Mouse (Mus musculus) inflammation-experienced regulatory T-cells, adult 16 weeks (primary cell): ENCODE results near the gene Sbp. TPM values are rescaled to one million over a fixed set of nuclear protein-coding genes. Genes with fewer than 3 reads are reported as not detected.

Source experiments
- polyA plus RNA-seq: library from polyadenylated mRNA; unstranded; fragments of 100-300 nt; shearing (Covaris generic); gene quantifications from one replicate; pipeline ENCODE4 v1.2.1, GENCODE M21; 2017

Gene Sbp
- not detected for polyA plus RNA-seq

DNA sequence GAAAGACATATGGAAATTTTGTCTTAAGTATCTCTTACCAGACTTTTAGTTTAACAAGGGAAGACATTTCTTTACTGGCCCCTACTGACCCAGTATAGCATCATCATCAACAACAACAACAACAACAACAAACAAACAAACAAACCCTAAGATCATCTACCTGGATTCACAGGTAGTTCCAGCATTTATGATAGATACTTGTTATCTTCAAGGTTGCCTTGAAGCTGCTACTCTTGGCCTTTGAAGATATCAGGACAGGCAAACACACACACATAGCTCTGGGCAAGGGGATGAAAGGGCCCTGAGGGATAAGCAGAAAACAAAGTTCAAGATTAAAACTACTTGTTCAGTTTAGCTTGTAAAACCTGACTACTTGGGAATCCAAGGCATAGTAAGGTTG, at the start of gene Sbp:
Gene Sbp, plus strand, starts transcription at position 301 of the 400 bp plus-strand sequence.

DNA sequence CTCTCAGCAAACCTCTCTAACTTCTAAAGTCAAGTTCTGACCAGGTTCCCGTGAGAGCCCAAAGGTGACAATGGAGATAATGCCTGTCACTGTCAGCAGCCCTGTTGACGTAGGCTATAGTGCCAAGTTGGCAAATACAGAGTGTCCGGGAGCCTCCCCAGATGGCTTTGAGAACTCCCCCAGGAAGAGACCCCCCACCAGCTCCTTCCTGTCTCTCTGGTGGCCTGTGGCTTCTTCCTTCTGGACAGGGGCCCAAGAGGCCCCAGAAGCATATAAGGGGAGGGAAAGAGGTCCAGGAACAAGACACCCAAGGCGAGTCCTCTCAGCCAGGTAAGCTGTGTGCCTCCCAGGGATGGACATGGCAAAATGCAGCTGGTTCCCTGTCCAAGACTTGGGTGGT, 24.3 kb upstream of the Sbp start, which contains the start of gene Dcpp3:
Gene Dcpp3, plus strand, starts transcription at position 301 of the 400 bp plus-strand sequence.

DNA sequence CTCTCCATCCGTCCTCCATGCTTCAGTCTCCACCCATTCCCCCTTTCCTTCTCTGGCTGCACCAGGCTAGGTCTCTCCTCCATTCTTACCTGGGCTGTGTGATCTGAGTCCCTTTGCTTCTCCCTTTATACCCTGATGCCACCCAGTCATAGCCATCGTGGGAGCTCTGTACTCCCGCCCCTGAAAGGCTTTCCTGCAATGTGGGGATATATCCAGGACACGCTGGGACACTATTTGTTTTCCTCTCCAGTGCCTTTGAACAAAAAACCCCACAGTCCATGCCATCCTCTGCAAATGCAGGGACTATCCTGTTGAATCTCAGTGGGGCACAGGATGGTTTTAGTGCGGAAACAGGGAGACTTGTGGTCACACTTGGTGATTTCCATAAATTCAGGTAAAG, 13.7 kb downstream of the Sbp start, which contains the start of gene Sbpl:
Gene Sbpl, minus strand, starts transcription at position 101 of the 400 bp plus-strand sequence.

GRCm38 (mm10) chr17:23980297-23980909, 38.9 kb downstream of the Sbp start, which contains the start of gene Prss30:
TSS of gene Prss30 (minus strand) at chr17:23980566.

Other genes starting within 250 kb of the Sbp start
- not detected for gene 1520401A03Rik, start 218.9 kb upstream of the Sbp start, polyA plus RNA-seq
- 28.6 TPM for gene Pkmyt1, start 215.3 kb upstream of the Sbp start, polyA plus RNA-seq
- 10.4 TPM for gene Paqr4, start 200.8 kb upstream of the Sbp start, polyA plus RNA-seq
- gene Kremen2, start 195.8 kb upstream of the Sbp start, polyA plus RNA-seq: 6.0 TPM
- gene Flywch1, start 170.1 kb upstream of the Sbp start, polyA plus RNA-seq: 34.0 TPM
- 4.5 TPM for gene Flywch2, start 155.6 kb upstream of the Sbp start, polyA plus RNA-seq
- gene Srrm2, start 151.1 kb upstream of the Sbp start, polyA plus RNA-seq: 568 TPM
- gene Elob, start 112.5 kb upstream of the Sbp start, polyA plus RNA-seq: 672 TPM
- gene Prss33, start 105.6 kb upstream of the Sbp start, polyA plus RNA-seq: 0.39 TPM
- gene Prss32, start 97.8 kb upstream of the Sbp start, polyA plus RNA-seq: not detected
- gene Prss41, start 97.5 kb upstream of the Sbp start, polyA plus RNA-seq: 6.6 TPM
- gene Prss21, start 73.6 kb upstream of the Sbp start, polyA plus RNA-seq: not detected
- not detected for gene Dcpp1, start 60.8 kb upstream of the Sbp start, polyA plus RNA-seq
- gene Dcpp2, start 60.8 kb upstream of the Sbp start, polyA plus RNA-seq: not detected
- not detected for gene Dcpp3, start 24.2 kb upstream of the Sbp start, polyA plus RNA-seq
- gene Sbpl, start 13.6 kb downstream of the Sbp start, polyA plus RNA-seq: not detected
- gene Prss30, start 38.9 kb downstream of the Sbp start, polyA plus RNA-seq: 0.26 TPM
- not detected for gene Prss22, start 56.4 kb downstream of the Sbp start, polyA plus RNA-seq
- 0.55 TPM for gene Prss27, start 96.5 kb downstream of the Sbp start, polyA plus RNA-seq
- gene Kctd5, start 131.8 kb downstream of the Sbp start, polyA plus RNA-seq: 12.9 TPM
- 57.8 TPM for gene Pdpk1, start 209.3 kb downstream of the Sbp start, polyA plus RNA-seq
- 43.3 TPM for gene Amdhd2, start 222.1 kb downstream of the Sbp start, polyA plus RNA-seq
- 350 TPM for gene Atp6v0c, start 228.0 kb downstream of the Sbp start, polyA plus RNA-seq